Mouse (Mus musculus): ENCODE measurements around the gene Zeb2. TPM values are rescaled to one million over a fixed set of nuclear protein-coding genes. Genes with fewer than 3 reads are reported as not detected.

The Zeb2 gene
- polyA plus RNA-seq, 1 experiment from 2014 or later: 20.9 TPM

DNA sequence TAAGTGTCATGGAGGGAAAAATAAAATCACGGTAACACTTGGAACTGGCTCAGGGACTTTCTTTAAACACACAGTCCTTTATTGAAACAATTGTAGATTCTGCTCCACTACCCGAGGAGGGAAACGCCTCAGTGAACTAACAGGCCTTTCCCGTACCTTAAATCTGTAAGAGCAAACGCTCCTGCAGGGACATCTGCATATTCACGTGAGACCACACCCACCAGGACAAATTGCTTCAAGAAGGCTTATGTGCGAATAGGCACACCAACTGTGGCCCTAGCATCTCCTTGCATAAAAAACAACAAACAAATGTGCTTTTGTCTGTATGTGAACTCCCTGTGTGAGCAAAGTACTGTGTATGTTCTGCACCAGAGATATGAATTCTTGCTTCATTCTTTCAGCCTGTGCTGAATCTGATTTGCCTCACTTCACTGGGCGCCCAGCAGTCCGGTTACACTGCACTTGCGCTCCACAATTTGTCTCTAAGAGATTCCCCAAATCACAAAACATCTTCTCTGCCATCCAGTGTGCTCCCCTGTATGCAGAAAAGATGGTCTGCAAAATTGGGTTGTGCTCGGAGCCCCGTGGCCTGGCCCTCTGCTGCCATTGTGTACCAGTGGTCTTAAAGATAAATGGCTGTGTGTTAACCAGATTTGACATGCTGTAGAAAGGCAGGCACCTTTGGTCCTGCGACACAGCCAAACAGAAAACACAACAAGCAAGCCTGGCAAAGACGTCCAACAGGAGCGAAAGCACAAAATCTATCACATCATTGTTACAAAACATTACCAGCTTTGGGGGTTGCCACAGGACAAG lies 28.6 kb downstream of the Zeb2 start:
- Histone ChIP-seq H3K36me3 (replicated peaks) (peaks cover 6% of the 10 kb centered on the region; the same call in 1 of the 2 replicates), H3K27ac (replicated peaks) (no peak overlapping the region), H3K27me3 (replicated peaks; ENCODE audit: low read depth, poor library complexity, severe bottlenecking) (no peaks in the 10 kb centered on the region), H3K9me3 (no peaks in the 10 kb centered on the region), H3K4me3 (no peak overlapping the region), H3K4me1 (peaks cover 50% of the 10 kb centered on the region)
- no peak for DNase-seq (ENCODE audit: low spot score)
- 39% methylated on average over 15 of the region's 15 CpGs for WGBS

DNA sequence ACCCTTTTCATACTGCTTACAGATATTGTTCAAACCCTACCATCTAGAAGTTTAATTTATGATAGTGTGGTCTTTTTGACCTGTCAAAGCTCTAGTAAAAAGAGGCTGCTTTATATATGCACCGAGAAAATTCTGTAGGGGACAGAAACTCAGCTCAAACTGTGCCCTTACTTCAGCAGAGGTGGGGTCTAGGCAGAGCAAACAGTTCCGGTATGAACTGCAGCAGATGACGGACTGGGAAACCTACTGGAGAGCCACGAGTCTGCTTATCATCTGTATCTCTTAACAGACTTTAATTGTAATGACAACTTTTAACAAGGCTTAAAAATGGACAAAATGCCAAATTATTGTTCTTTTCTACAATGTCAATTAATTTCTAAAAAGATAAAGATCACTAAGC lies 30.0 kb downstream of the Zeb2 start:
- Histone ChIP-seq H3K4me3 (no peak overlapping the region), H3K27me3 (replicated peaks; ENCODE audit: low read depth, poor library complexity, severe bottlenecking) (no peaks in the 10 kb centered on the region), H3K9me3 (no peaks in the 10 kb centered on the region), H3K36me3 (replicated peaks) (peaks cover 3% of the 10 kb centered on the region; the same call in 1 of the 2 replicates), H3K27ac (replicated peaks) (no peak overlapping the region), H3K4me1 (peaks cover 51% of the 10 kb centered on the region)
- no peak for DNase-seq (ENCODE audit: low spot score)
- 57% methylated on average over 4 of the region's 4 CpGs for WGBS

- no peaks in the 10 kb centered on the region for H3K9me3 ChIP-seq
- H3K4me3 ChIP-seq: no peak overlapping the region
- H3K27ac ChIP-seq (replicated peaks): no peak overlapping the region
- no peaks in the 10 kb centered on the region for H3K27me3 ChIP-seq (replicated peaks; ENCODE audit: low read depth, poor library complexity, severe bottlenecking)
- peaks cover 3% of the 10 kb centered on the region; the same call in 1 of the 2 replicates for H3K36me3 ChIP-seq (replicated peaks)
- peaks cover 50% of the 10 kb centered on the region for H3K4me1 ChIP-seq
- WGBS: 76% methylated on average over 5 of the region's 5 CpGs
- DNase-seq (ENCODE audit: low spot score): no peak
These were observed 31.5 kb downstream of the Zeb2 start for GRCm38 (mm10) chr2:45085653-45086052.

GRCm38 (mm10) chr2:45083042-45083441 lies 34.2 kb downstream of the Zeb2 start:
- Histone ChIP-seq H3K9me3 (no peaks in the 10 kb centered on the region), H3K36me3 (replicated peaks) (0 out of 2 replicates have a peak, but pooled peaks cover 3% of the 10 kb centered on the region), H3K27me3 (replicated peaks; ENCODE audit: low read depth, poor library complexity, severe bottlenecking) (no peaks in the 10 kb centered on the region), H3K4me1 (peaks cover 32% of the 10 kb centered on the region), H3K27ac (replicated peaks) (no peak overlapping the region), H3K4me3 (no peak overlapping the region)
- DNase-seq (ENCODE audit: low spot score): no peak
- WGBS: 76% methylated on average over 10 of the region's 10 CpGs

DNA sequence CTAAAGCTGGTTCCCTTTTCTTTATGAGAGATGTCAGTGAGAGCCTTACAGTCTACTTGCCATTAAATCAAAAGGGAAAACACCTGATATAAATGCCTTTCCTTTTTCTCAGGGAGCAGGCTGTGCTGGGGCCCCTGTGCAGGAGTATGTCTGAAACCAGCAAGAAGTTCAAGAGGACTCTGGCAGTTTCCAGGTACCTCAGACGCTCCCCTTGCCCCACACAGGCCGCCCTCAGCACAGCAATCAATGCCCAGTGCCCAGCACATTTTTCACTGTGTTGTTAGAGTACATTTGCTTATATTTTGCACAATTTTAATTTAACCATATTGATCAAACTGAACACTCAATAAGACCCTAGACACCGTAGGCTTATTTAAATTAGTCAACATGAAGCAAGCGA lies 35.6 kb downstream of the Zeb2 start:
- no peak overlapping the region for H3K4me3 ChIP-seq
- H3K27ac ChIP-seq (replicated peaks): no peak overlapping the region
- no peak for DNase-seq (ENCODE audit: low spot score)
- WGBS: 80% methylated on average over 4 of the region's 4 CpGs
- H3K4me1 ChIP-seq: peaks cover 19% of the 10 kb centered on the region
- H3K36me3 ChIP-seq (replicated peaks): peaks cover 10% of the 10 kb centered on the region
- H3K9me3 ChIP-seq: no peaks in the 10 kb centered on the region
- no peaks in the 10 kb centered on the region for H3K27me3 ChIP-seq (replicated peaks; ENCODE audit: low read depth, poor library complexity, severe bottlenecking)

DNA sequence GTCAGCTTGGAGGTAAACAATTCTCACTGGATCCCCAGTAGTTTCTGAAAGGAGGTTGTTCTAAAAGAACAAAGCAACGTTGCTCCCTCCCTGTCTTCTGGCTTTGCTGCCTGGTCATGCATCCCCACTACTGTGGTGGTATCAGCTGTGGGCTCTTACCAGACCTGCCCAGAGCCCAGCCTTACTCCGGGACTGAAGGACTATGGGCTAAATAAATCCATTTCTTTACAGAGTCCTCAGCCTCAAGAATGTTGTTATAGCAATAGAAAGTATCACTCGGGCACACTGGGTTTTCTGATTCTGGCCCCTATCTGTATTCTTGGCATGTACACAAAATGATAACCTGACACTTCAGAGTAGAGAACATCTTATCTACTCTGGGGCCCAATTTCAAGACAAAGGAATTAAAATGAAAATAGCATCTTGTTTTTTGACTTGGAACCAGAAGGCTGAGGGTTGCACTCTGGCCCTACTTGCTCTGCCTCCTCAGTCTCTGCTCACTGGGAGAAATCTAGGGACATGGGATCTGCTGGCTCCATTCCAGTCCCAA lies 39.2 kb downstream of the Zeb2 start:
- no peak for DNase-seq (ENCODE audit: low spot score)
- peaks cover 7% of the 10 kb centered on the region for H3K36me3 ChIP-seq (replicated peaks)
- H3K27me3 ChIP-seq (replicated peaks; ENCODE audit: low read depth, poor library complexity, severe bottlenecking): no peaks in the 10 kb centered on the region
- peaks cover 13% of the 10 kb centered on the region for H3K4me1 ChIP-seq
- no peaks in the 10 kb centered on the region for H3K9me3 ChIP-seq
- no peak overlapping the region for H3K27ac ChIP-seq (replicated peaks)
- no peak overlapping the region for H3K4me3 ChIP-seq
- 69% methylated on average over 3 of the region's 3 CpGs for WGBS

- Histone ChIP-seq H3K9me3 (no peaks in the 10 kb centered on the region), H3K27me3 (replicated peaks; ENCODE audit: low read depth, poor library complexity, severe bottlenecking) (no peaks in the 10 kb centered on the region), H3K4me1 (peaks cover 18% of the 10 kb centered on the region), H3K27ac (replicated peaks) (no peak overlapping the region), H3K36me3 (replicated peaks) (peaks cover 7% of the 10 kb centered on the region), H3K4me3 (no peak overlapping the region)
- no peak for DNase-seq (ENCODE audit: low spot score)
- 90% methylated on average over 5 of the region's 5 CpGs for whole genome bisulfite sequencing
These were observed 39.8 kb downstream of the Zeb2 start for GRCm38 (mm10) chr2:45077383-45077782.

GRCm38 (mm10) chr2:45073025-45073424 lies 44.2 kb downstream of the Zeb2 start:
- no peak for DNase-seq (ENCODE audit: low spot score)
- 27% methylated on average over 6 of the region's 6 CpGs for WGBS
- Histone ChIP-seq H3K27me3 (replicated peaks; ENCODE audit: low read depth, poor library complexity, severe bottlenecking) (no peaks in the 10 kb centered on the region), H3K36me3 (replicated peaks) (peaks cover 7% of the 10 kb centered on the region), H3K9me3 (no peaks in the 10 kb centered on the region), H3K4me3 (no peak overlapping the region), H3K27ac (replicated peaks) (no peak overlapping the region), H3K4me1 (peaks cover 39% of the 10 kb centered on the region)

DNA sequence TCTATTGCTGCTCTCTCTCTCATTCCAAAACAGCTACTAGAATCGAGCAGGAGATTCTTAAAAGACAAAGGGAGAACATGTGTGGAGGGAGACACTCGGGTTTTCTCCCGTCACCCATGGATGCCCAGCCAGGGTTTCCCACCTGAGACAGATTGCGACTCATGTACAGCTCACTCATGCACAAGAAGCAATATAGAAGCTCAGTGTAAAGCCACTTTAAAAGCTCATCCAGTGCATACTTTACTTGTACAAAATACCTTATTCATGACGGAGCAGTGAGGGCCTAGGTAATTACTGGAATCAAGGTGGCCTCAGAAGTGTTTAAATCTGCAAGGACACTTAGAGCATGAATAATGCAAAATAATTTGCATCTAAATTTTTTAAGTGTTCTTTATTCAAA lies 45.9 kb downstream of the Zeb2 start:
- DNase-seq (ENCODE audit: low spot score): no peak
- no peak overlapping the region for H3K27ac ChIP-seq (replicated peaks)
- H3K4me1 ChIP-seq: peaks cover 54% of the 10 kb centered on the region

GRCm38 (mm10) chr2:45070612-45071276 lies 46.5 kb downstream of the Zeb2 start:
- H3K4me1 ChIP-seq: peaks cover 54% of the 10 kb centered on the region
- no peak overlapping the region for H3K4me3 ChIP-seq
- no peak overlapping the region for H3K27ac ChIP-seq (replicated peaks)
- no peak for DNase-seq (ENCODE audit: low spot score)
- no peaks in the 10 kb centered on the region for H3K9me3 ChIP-seq
- 69% methylated on average over 6 of the region's 6 CpGs for WGBS
- no peaks in the 10 kb centered on the region for H3K36me3 ChIP-seq (replicated peaks)
- no peaks in the 10 kb centered on the region for H3K27me3 ChIP-seq (replicated peaks; ENCODE audit: low read depth, poor library complexity, severe bottlenecking)

More for the DNA sequence above, 45.9 kb downstream of the Zeb2 start:
- no peaks in the 10 kb centered on the region for H3K9me3 ChIP-seq
- no peak overlapping the region for H3K4me3 ChIP-seq
- H3K36me3 ChIP-seq (replicated peaks): no peaks in the 10 kb centered on the region
- H3K27me3 ChIP-seq (replicated peaks; ENCODE audit: low read depth, poor library complexity, severe bottlenecking): no peaks in the 10 kb centered on the region
- WGBS: 71% methylated on average over 5 of the region's 5 CpGs

DNA sequence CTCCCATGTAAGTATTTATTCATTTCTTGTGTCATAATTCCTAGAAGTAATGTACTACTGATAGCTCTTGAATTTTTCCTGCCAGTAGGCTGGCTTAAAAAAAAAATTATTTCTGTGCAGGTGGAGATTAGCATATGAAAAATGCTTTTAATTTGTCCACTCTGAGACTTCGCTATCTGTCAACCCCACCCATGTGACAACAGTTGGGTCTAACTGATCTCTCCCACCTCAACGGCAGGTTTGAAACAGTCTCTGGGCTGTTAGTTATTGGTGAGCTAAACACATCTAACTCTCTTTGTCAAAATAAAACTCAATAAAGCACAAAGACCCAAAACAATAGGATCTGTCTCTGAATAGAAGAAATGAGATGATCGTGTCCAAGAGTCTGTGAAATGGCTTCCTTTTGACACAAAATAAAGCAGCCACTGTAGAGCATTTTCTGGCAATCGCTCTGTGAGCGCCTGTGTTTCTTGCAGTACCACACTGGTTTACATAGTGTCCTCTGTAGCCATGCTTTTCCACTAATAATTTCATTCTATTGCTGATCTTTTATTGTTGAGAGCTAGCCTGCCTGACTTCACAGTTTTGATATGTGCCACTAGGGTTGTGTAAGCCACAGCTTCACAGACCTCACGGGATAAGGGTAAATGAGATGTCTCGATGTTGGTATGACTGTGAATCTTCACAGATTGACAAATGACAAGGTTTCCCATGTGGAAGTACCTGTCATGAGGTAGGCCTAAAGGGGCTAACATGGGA lies 48.2 kb downstream of the Zeb2 start:
- Histone ChIP-seq H3K9me3 (no peaks in the 10 kb centered on the region), H3K36me3 (replicated peaks) (no peaks in the 10 kb centered on the region), H3K27me3 (replicated peaks; ENCODE audit: low read depth, poor library complexity, severe bottlenecking) (no peaks in the 10 kb centered on the region), H3K4me1 (peaks cover 55% of the 10 kb centered on the region), H3K4me3 (no peak overlapping the region), H3K27ac (replicated peaks) (no peak overlapping the region)
- DNase-seq (ENCODE audit: low spot score): no peak
- 88% methylated on average over 7 of the region's 7 CpGs for WGBS

DNA sequence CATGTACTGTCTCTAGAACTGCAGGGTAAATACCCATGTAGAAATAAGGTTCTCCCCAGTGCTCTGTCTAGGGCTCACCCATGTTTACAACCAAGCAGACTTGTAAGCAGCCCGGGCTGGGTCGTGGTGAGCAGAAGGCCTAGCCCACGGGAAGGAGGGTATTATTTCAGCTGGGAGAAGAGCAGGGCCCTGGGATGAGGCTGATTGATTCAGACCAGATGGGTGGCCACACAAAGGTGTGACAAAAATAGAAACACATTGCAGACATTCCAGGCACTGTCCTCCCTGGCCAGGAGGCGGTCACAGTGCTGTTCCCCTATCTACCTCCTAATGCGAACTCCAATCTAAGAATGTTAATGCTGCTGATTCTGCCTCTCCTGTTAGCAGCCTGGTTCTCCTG lies 50.1 kb downstream of the Zeb2 start:
- WGBS: 10% methylated on average over 5 of the region's 5 CpGs
- peak; percentile 69 for DNase-seq (ENCODE audit: low spot score)
- Histone ChIP-seq H3K9me3 (no peaks in the 10 kb centered on the region), H3K4me3 (no peak overlapping the region), H3K36me3 (replicated peaks) (no peaks in the 10 kb centered on the region), H3K27ac (replicated peaks) (peak overlapping the region; percentile 71), H3K4me1 (peaks cover 55% of the 10 kb centered on the region), H3K27me3 (replicated peaks; ENCODE audit: low read depth, poor library complexity, severe bottlenecking) (no peaks in the 10 kb centered on the region)

Data from embryonic facial prominence, embryonic 10.5 days (tissue).